In genomic region chr7:81933061-81933600, GRCm38 (mm10) we compare ENCODE assay signal across 8 mouse cellular contexts. TPM values are rescaled to one million over a fixed set of nuclear protein-coding genes. Genes with fewer than 3 reads are reported as not detected.
DNase-seq lines count a peak whose midpoint lies in the region; ATAC-seq lines count a peak whose summit lies in the region.
"Had no signal": no experiment of that assay in that cellular context is flagged by ENCODE, and none has a peak within 500 bp of the region (broad histone marks: within the 10 kb centered on the region; RNA-seq: fewer than 3 reads in every experiment).

No protein-coding gene starts in this region.

- no peaks in the 10 kb centered on the region for H3K9me3 ChIP-seq in lung, embryonic 15.5 days
- no peaks in the 10 kb centered on the region for H3K9me3 ChIP-seq in embryonic facial prominence, embryonic 10.5 days
- H3K9me3 ChIP-seq in hindbrain, embryonic 14.5 days (ENCODE audit: control insufficient read depth, low read length), result no peaks in the 10 kb centered on the region

- peak overlapping the region; percentile 60 for H3K4me3 ChIP-seq in lung, embryonic 15.5 days
- H3K4me3 ChIP-seq in embryonic facial prominence, embryonic 10.5 days, result peak overlapping the region; percentile 97
- H3K4me3 ChIP-seq in hindbrain, embryonic 14.5 days (replicated peaks; ENCODE audit: low read length), result peak overlapping the region; percentile 98

- peak overlapping the region; percentile 89 for H3K4me2 ChIP-seq in lung, embryonic 15.5 days
- H3K4me2 ChIP-seq in hindbrain, embryonic 14.5 days (replicated peaks), result peak overlapping the region; percentile 75

- WGBS in lung, embryonic 15.5 days, result 5% methylated on average over 23 of the region's 23 CpGs
- 8% methylated on average over 23 of the region's 23 CpGs for WGBS in embryonic facial prominence, embryonic 10.5 days
- 3% methylated on average over 23 of the region's 23 CpGs for WGBS in hindbrain, embryonic 14.5 days

- no peaks in the 10 kb centered on the region for H3K36me3 ChIP-seq in lung, embryonic 15.5 days
- H3K36me3 ChIP-seq in embryonic facial prominence, embryonic 10.5 days (replicated peaks), result no peaks in the 10 kb centered on the region
- H3K36me3 ChIP-seq in hindbrain, embryonic 14.5 days (replicated peaks; ENCODE audit: control insufficient read depth, insufficient read depth), result no peaks in the 10 kb centered on the region

- H3K27me3 ChIP-seq in lung, embryonic 15.5 days, result peaks cover 49% of the 10 kb centered on the region
- peaks cover 24% of the 10 kb centered on the region for H3K27me3 ChIP-seq in embryonic facial prominence, embryonic 10.5 days (replicated peaks; ENCODE audit: low read depth, poor library complexity, severe bottlenecking)
- H3K27me3 ChIP-seq in hindbrain, embryonic 14.5 days (ENCODE audit: control insufficient read depth, insufficient read depth, low read length), result no peaks in the 10 kb centered on the region

- ATAC-seq in lung, embryonic 15.5 days (ENCODE audit: borderline replicate concordance, extremely low read depth, low FRiP score, low TSS enrichment), result no peak
- no peak for ATAC-seq in hindbrain, embryonic 14.5 days (ENCODE audit: low FRiP score)

- H3K27ac ChIP-seq in lung, embryonic 15.5 days, result peak overlapping the region; percentile 77; the same call in 1 of the 2 replicates
- H3K27ac ChIP-seq in embryonic facial prominence, embryonic 10.5 days (replicated peaks), result peak overlapping the region; percentile 99
- H3K27ac ChIP-seq in hindbrain, embryonic 14.5 days, result peak overlapping the region; percentile 99

- peaks cover 13% of the 10 kb centered on the region for H3K4me1 ChIP-seq in lung, embryonic 15.5 days
- peaks cover 32% of the 10 kb centered on the region for H3K4me1 ChIP-seq in embryonic facial prominence, embryonic 10.5 days
- peaks cover 43% of the 10 kb centered on the region for H3K4me1 ChIP-seq in hindbrain, embryonic 14.5 days (replicated peaks; ENCODE audit: control insufficient read depth, insufficient read depth, low read length)

- DNase-seq in lung, postnatal 25 days (ENCODE audit: low spot score), result no peak
- DNase-seq in embryonic facial prominence, embryonic 10.5 days (ENCODE audit: low spot score), result no peak
- DNase-seq in hindbrain, embryonic 14.5 days (ENCODE audit: low spot score), result peak; percentile 42
- DNase-seq in lung, postnatal 36 days, result peak; percentile 4
- DNase-seq in urinary bladder, postnatal 14 days (ENCODE audit: low spot score), result no peak
- no peak for DNase-seq in gastrocnemius, postnatal 4 days (ENCODE audit: low spot score in 2 of 2)

- peak overlapping the region; percentile 58 for H3K9ac ChIP-seq in lung, embryonic 15.5 days
- H3K9ac ChIP-seq in hindbrain, embryonic 14.5 days, result peak overlapping the region; percentile 99

RNA-seq across cellular contexts. Expression of gene Hdgfl3, which starts 1.1 kb away (rescaled TPM):
- polyA plus RNA-seq in lung, embryonic 15.5 days (2015; fragmentation: Nextera tagmentation; extraction: Ambion mirVana), result 8.7 and 9.1 TPM in 2 replicates
- polyA plus RNA-seq in embryonic facial prominence, embryonic 10.5 days (2016; fragmentation: Nextera tagmentation; extraction: Ambion mirVana), result 23.6 and 27.5 TPM in 2 replicates
- polyA plus RNA-seq in hindbrain, embryonic 14.5 days (2014; fragmentation: Nextera tagmentation; extraction: Ambion mirVana), result 79.5 and 84.3 TPM in 2 replicates
- 10 to 100 TPM; 11.8 to 12.3 TPM for total RNA-seq in gastrocnemius, postnatal 4 days (2021)

RNA-seq across cellular contexts. Expression of gene Bnc1, which starts 59.0 kb away (rescaled TPM):
- 1.5 and 1.7 TPM in 2 replicates for polyA plus RNA-seq in lung, embryonic 15.5 days (2015; fragmentation: Nextera tagmentation; extraction: Ambion mirVana)
- 3.1 and 4.5 TPM in 2 replicates for polyA plus RNA-seq in embryonic facial prominence, embryonic 10.5 days (2016; fragmentation: Nextera tagmentation; extraction: Ambion mirVana)
- polyA plus RNA-seq in hindbrain, embryonic 14.5 days (2014; fragmentation: Nextera tagmentation; extraction: Ambion mirVana), result 0.20 and 0.25 TPM in 2 replicates
- under 1 TPM in 1 of 2 experiments, not detected in 1; 0.08 TPM for total RNA-seq in gastrocnemius, postnatal 4 days (2021)
- total RNA-seq: neutrophil, adult 5-6 weeks had no signal

Comparison
In these comparisons a context has a peak if more than half of its experiments do, and no peak if none do; other contexts are left out.
1. DNase-seq: peak in hindbrain, embryonic 14.5 days (single experiment) and lung, postnatal 36 days (single experiment); none in lung, postnatal 25 days (single experiment), embryonic facial prominence, embryonic 10.5 days (single experiment), urinary bladder, postnatal 14 days (single experiment) and gastrocnemius, postnatal 4 days (0 of 2).
2. Peak in every context shown above with its lines, with median percentiles within 50 percentile points of each other: H3K27ac ChIP-seq and H3K4me3 ChIP-seq.